Mouse (Mus musculus): ENCODE data around the gene Syf2. TPM values are rescaled to one million over a fixed set of nuclear protein-coding genes. Genes with fewer than 3 reads are reported as not detected.

Syf2 gene
- total and polyA plus RNA-seq, 3 experiments: 94.6 to 165 (median 103) TPM

- peak; percentile 43; the same call in 1 of the 2 replicates for TF ChIP-seq MAZ (IDR thresholded peaks at IDR 0.05; ENCODE audit: low read depth, low read length)
- no peak for TF ChIP-seq E2F4 (IDR thresholded peaks at IDR 0.05; ENCODE audit: borderline replicate concordance, low read depth, low read length)
- no peak for TF ChIP-seq SMC3 (IDR thresholded peaks at IDR 0.05; ENCODE audit: low read depth, low read length)
- peak; percentile 82 for TF ChIP-seq TCF12 (IDR thresholded peaks at IDR 0.05; ENCODE audit: low read depth, low read length)
- TF ChIP-seq CHD1 (IDR thresholded peaks at IDR 0.05; ENCODE audit: low read depth, low read length): no peak
- peak; percentile 97 for TF ChIP-seq POLR2AphosphoS5 (IDR thresholded peaks at IDR 0.05; ENCODE audit: borderline replicate concordance, low read depth, low read length)
- peak; percentile 100 for TF ChIP-seq POLR2AphosphoS2 (IDR thresholded peaks at IDR 0.05; ENCODE audit: low read length)
- TF ChIP-seq HCFC1 (IDR thresholded peaks at IDR 0.05; ENCODE audit: low read depth, low read length): peak; percentile 85
- TF ChIP-seq USF1 (IDR thresholded peaks at IDR 0.05; ENCODE audit: low read depth, low read length): no peak
- peak; percentile 65 for TF ChIP-seq SIN3A (IDR thresholded peaks at IDR 0.05; ENCODE audit: low read length)
- TF ChIP-seq MAX (IDR thresholded peaks at IDR 0.05; ENCODE audit: low read length): no peak; the same call in 1 of the 2 replicates
- no peak for TF ChIP-seq GATA1 (IDR thresholded peaks at IDR 0.05; ENCODE audit: low read depth, low read length)
- TF ChIP-seq MYB (IDR thresholded peaks at IDR 0.05; ENCODE audit: low read depth, low read length): peak; percentile 89
- TF ChIP-seq MYC (IDR thresholded peaks at IDR 0.05; ENCODE audit: low read depth, low read length): peak; percentile 50; the same call in 1 of the 2 replicates
- TF ChIP-seq RAD21 (IDR thresholded peaks at IDR 0.05; ENCODE audit: low read depth, low read length): no peak
- TF ChIP-seq POLR2A (IDR thresholded peaks at IDR 0.05; ENCODE audit: control insufficient read depth in 1 of 2, insufficient read depth in 1 of 2, low read depth in 1 of 2, low read length in 2 of 2, poor library complexity in 1 of 2): peak; percentile 99 to 100
- no peak for TF ChIP-seq ZKSCAN1 (IDR thresholded peaks at IDR 0.05; ENCODE audit: low read depth, low read length)
- peak; percentile 55 for TF ChIP-seq MXI1 (IDR thresholded peaks at IDR 0.05; ENCODE audit: low read depth, low read length)
- TF ChIP-seq CHD2 (IDR thresholded peaks at IDR 0.05; ENCODE audit: low read length): peak; percentile 60; the same call in 1 of the 2 replicates
- TF ChIP-seq ZC3H11A (IDR thresholded peaks at IDR 0.05; ENCODE audit: low read depth, low read length): no peak
- peak in 1 of 2 experiments; percentile 58; a peak in 1 of 4 replicates for TF ChIP-seq EP300 (IDR thresholded peaks at IDR 0.05; ENCODE audit: low read depth in 1 of 2, low read length in 2 of 2)
- peak; percentile 51; the same call in 1 of the 2 replicates for TF ChIP-seq ETS1 (IDR thresholded peaks at IDR 0.05; ENCODE audit: low read depth, low read length)
- no peak for TF ChIP-seq CTCF (IDR thresholded peaks at IDR 0.05 in 2 of 3, conservative IDR thresholded peaks at IDR 0.05 in 1 of 3; ENCODE audit: control insufficient read depth in 1 of 3, insufficient read depth in 1 of 3, low read depth in 2 of 3, low read length in 3 of 3, poor library complexity in 1 of 3, severe bottlenecking in 1 of 3)
Measured at GRCm38 (mm10) chr4:134923258-134924018, 7.3 kb upstream of the Syf2 start, which contains the start of gene Rsrp1 (continued).

Measured in MEL (cell line).